Mouse (Mus musculus) heart, embryonic 15.5 days (tissue): ENCODE data around the gene Ercc8. TPM values are rescaled to one million over a fixed set of nuclear protein-coding genes. Genes with fewer than 3 reads are reported as not detected.

Experiments used
- ATAC-seq: fragments of 200-750 bp; cut with Nextera tagmentation; replicated peaks from 2 replicates; pipeline ENCODE4 v1.8.0; 2017; ENCODE audit warnings: low read depth, moderate TSS enrichment; ENCODE audit not compliant: insufficient number of reproducible peaks, insufficient read depth, low FRiP score
- H3K27ac ChIP-seq: fragments of 300-500 bp; sonication (generic); 2 replicates; pipeline ENCODE4 v1.5.1; 2015; ENCODE audit warnings: mild to moderate bottlenecking, inconsistent platforms
- H3K27me3 ChIP-seq: fragments of 300-500 bp; sonication (generic); 2 replicates; pipeline ENCODE4 v1.6.1; 2015; ENCODE audit warnings: inconsistent platforms
- H3K36me3 ChIP-seq: fragments of 300-500 bp; sonication (generic); 2 replicates; pipeline ENCODE4 v1.6.1; 2015; ENCODE audit warnings: mild to moderate bottlenecking, inconsistent platforms
- H3K4me1 ChIP-seq: fragments of 300-500 bp; sonication (generic); replicated peaks from 2 replicates; pipeline ENCODE4 v1.6.1; 2015; ENCODE audit warnings: inconsistent platforms
- H3K4me2 ChIP-seq: fragments of 300-500 bp; sonication (generic); 2 replicates; pipeline ENCODE4 v1.6.1; 2015; ENCODE audit warnings: inconsistent platforms, mild to moderate bottlenecking, moderate library complexity
- H3K4me3 ChIP-seq: fragments of 300-500 bp; sonication (generic); 2 replicates; pipeline ENCODE4 v1.5.1; 2015; ENCODE audit warnings: mild to moderate bottlenecking, inconsistent platforms
- H3K9ac ChIP-seq: fragments of 300-500 bp; sonication (generic); 2 replicates; pipeline ENCODE4 v1.6.1; 2015; ENCODE audit warnings: mild to moderate bottlenecking, inconsistent platforms
- H3K9me3 ChIP-seq: fragments of 300-500 bp; sonication (generic); replicated peaks from 2 replicates; pipeline ENCODE4 v1.6.1; 2016; ENCODE audit warnings: inconsistent platforms
- WGBS: fragments of 180-500 bp; shearing (Covaris S2); methylation state at CpG from one replicate; pipeline ENCODE4 v1.1.7; 2015; ENCODE audit warnings: mixed read lengths; 5-methylcytosine and 5-hydroxymethylcytosine counted together
- polyA plus RNA-seq: library from polyadenylated mRNA; unstranded; fragments of >200 nt; fragmentation: Nextera tagmentation; extraction: Ambion mirVana; gene quantifications from 2 replicates; pipeline ENCODE4 v1.2.1, GENCODE M21; 2015

The Ercc8 gene
- polyA plus RNA-seq, 1 experiment from 2014 or later = 9.3 TPM

DNA sequence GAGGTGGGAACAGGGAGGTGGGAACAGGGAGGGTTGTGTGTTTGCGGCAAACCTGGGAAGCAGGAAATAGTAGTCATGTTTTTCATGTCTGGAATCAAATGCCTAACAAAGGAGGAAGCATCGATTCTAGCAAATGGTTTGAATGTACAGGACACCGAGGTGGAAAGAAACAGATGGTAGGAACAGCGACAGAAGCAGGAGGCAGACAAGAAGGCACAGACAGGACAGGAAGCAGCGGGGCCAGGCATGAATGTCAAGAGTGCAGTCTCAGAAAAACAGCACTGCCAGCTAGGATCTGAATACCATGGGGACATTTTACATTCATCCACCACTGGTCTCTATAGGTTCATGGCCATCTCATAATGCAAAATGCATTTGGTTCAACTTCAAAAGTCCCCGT is 36.9 kb downstream of the Ercc8 start:
- no peak overlapping the region for H3K4me3 ChIP-seq
- no peaks in the 10 kb centered on the region for H3K27me3 ChIP-seq
- no peak overlapping the region for H3K9ac ChIP-seq
- H3K27ac ChIP-seq = no peak overlapping the region
- H3K36me3 ChIP-seq = no peaks in the 10 kb centered on the region
- ATAC-seq = no peak
- 78% methylated on average over 6 of the region's 6 CpGs for WGBS
- no peak overlapping the region for H3K4me2 ChIP-seq
- H3K9me3 ChIP-seq = no peaks in the 10 kb centered on the region
- H3K4me1 ChIP-seq = no peaks in the 10 kb centered on the region

DNA sequence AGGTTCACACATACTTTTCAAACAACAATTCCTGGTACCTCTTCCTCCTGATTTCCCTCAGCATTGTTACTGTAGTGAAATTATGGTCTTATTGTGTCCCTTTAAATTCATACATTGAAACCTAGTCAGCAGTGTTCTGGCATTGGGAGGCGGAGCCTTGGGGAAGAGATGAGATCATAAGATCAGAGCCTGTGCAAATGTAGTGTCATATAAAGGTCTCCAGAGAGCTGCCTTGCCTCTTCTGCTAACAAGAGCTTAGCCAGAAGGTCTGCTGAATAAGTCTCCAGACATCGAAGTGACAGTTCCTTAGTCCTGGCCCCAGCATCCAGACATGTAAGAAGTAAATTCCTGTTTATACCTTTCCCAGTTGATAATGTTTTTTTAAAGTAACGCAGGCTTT is 46.3 kb downstream of the Ercc8 start:
- no peaks in the 10 kb centered on the region; the same call in 1 of the 2 replicates for H3K4me1 ChIP-seq
- no peak overlapping the region for H3K27ac ChIP-seq
- H3K4me3 ChIP-seq = no peak overlapping the region
- 82% methylated on average over 3 of the region's 3 CpGs for WGBS
- no peaks in the 10 kb centered on the region for H3K27me3 ChIP-seq
- no peaks in the 10 kb centered on the region for H3K36me3 ChIP-seq
- H3K9me3 ChIP-seq = no peaks in the 10 kb centered on the region
- H3K9ac ChIP-seq = no peak overlapping the region
- no peak overlapping the region for H3K4me2 ChIP-seq
- ATAC-seq = no peak

DNA sequence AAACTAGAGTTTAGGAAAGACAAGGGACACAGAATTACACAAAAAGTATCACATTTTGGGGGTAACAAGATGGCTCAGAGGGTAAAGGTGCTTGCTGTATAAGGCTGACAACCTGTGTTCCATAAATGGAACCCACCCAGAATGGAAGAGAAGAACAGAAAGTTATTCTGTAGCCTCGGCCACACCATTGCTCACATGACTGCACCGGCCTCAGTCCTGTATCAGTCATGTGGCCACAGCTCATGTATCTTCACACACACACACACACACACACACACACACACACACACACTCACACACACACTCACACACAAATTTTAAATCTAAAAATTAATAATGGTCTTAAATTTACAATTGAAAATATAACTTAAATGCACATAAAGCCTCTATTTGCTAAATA is 48.9 kb downstream of the Ercc8 start:
- Histone ChIP-seq H3K9me3 (no peaks in the 10 kb centered on the region), H3K27me3 (peaks cover 6% of the 10 kb centered on the region), H3K4me2 (no peak overlapping the region), H3K36me3 (no peaks in the 10 kb centered on the region), H3K9ac (no peak overlapping the region), H3K4me1 (no peaks in the 10 kb centered on the region; the same call in 1 of the 2 replicates), H3K27ac (no peak overlapping the region), H3K4me3 (no peak overlapping the region)
- ATAC-seq = no peak
- 83% methylated on average over 2 of the region's 2 CpGs for WGBS

DNA sequence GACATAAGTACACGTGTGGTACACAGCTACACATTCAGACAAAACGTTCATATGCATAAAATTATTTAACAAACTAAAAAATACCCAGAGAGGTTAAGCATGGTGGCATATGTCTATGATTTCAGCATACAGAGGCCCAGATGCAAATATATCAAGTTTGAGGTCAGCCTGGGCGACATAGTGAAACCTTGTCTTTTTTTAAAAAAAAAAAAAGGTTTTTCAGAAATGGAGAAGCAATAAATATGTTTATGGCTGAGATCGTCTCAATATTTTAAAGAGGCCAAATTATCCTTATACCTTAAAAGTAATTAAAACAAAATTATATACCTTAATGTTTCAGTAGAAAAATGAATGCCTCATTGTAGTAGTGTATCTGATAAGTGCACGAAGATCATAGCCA is 49.6 kb downstream of the Ercc8 start:
- Histone ChIP-seq H3K4me3 (no peak overlapping the region), H3K4me1 (no peaks in the 10 kb centered on the region; the same call in 1 of the 2 replicates), H3K4me2 (no peak overlapping the region), H3K27ac (no peak overlapping the region), H3K9ac (no peak overlapping the region), H3K36me3 (no peaks in the 10 kb centered on the region), H3K9me3 (no peaks in the 10 kb centered on the region), H3K27me3 (peaks cover 10% of the 10 kb centered on the region)
- 67% methylated on average over 5 of the region's 5 CpGs for WGBS
- ATAC-seq = no peak

DNA sequence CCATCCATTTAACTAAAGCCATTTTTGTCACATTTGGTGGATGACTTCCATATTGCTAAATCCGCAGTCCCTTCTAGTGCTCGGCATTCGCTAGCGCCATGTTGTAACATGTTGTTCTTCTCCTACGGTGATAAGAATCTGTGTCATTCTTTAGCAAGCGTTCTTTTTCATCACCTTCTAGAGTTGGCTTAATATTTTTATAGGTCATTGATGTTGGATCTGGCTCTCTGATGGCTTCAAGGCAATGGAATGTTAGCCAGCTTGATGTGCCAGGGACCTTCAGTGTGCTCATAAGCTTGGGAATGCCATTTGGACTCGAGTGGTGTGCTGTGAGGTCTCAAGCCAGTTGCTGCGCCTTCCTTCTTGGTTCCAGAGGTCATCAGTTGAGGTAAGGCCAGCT is 52.4 kb downstream of the Ercc8 start:
- Histone ChIP-seq H3K4me3 (no peak overlapping the region), H3K9ac (no peak overlapping the region), H3K27ac (no peak overlapping the region), H3K27me3 (peaks cover 36% of the 10 kb centered on the region), H3K4me2 (no peak overlapping the region), H3K4me1 (peaks cover 11% of the 10 kb centered on the region; the same call in 1 of the 2 replicates), H3K36me3 (no peaks in the 10 kb centered on the region), H3K9me3 (no peaks in the 10 kb centered on the region)
- ATAC-seq = no peak
- 84% methylated on average over 8 of the region's 8 CpGs for WGBS

DNA sequence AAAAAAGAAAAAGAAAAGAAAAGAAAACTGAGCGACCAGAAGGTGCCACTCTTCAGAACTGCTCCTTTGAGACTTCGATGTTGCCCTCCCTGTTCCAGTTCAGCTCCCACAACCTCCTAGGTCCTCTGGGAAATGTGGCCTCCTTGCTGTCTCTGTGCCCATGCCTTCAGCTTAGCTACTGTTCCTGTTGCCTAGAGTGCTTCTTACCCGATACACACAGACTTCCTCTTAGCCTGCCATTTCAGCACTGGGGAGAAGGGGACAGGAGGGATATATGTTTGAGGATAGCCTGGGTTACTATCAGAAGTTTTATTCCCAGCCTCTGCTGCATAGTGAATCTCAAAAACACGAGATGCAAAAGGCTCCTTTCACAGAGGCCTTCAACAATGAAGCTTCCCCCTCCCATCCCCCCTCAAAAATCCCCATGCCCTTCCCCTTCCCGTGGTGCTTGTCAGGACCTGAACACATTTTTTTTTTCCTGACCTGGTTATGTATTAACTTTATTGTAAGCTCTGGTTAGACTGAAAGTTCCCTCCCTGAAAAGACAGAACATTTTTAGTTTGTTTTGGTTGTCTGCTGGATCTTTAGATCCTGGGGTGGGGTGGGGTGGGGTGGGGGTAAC is 54.0 kb downstream of the Ercc8 start:
- 54% methylated on average over 5 of the region's 5 CpGs for WGBS
- H3K36me3 ChIP-seq = no peaks in the 10 kb centered on the region
- H3K9me3 ChIP-seq = no peaks in the 10 kb centered on the region
- ATAC-seq = no peak
- no peak overlapping the region for H3K9ac ChIP-seq
- no peak overlapping the region for H3K4me2 ChIP-seq
- no peak overlapping the region for H3K4me3 ChIP-seq
- H3K27me3 ChIP-seq = peaks cover 49% of the 10 kb centered on the region
- no peak overlapping the region for H3K27ac ChIP-seq
- H3K4me1 ChIP-seq = peaks cover 11% of the 10 kb centered on the region; the same call in 1 of the 2 replicates

DNA sequence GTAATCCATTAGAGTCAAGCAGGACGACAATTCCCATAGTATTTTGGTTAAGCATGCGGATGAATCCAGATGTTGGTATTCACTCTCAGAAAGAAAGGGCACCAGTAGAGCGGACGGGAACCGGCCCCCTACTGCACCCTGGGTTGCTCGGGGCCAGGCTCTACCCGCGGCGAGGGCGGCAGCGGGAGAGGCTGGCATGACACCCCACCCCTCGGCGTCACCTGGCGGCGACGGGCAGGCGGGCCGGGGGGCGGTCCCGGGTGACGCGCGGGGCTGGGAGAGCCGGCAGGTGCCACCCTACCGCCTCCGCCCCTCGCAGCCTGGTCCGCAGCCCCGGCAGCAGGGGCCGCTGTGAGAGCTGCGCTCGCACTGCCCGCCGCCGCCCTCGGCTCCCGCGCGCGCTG is 55.6 kb downstream of the Ercc8 start, which contains the start of gene Elovl7:
Gene Elovl7, plus strand, starts transcription at position 324 of the 404 bp plus-strand sequence.
- H3K4me2 ChIP-seq = peak within 1 kb of the TSS; percentile 100
- H3K36me3 ChIP-seq = no peaks in the 10 kb centered on the region
- WGBS = under 1% methylated on average over 38 of the region's 40 CpGs
- peak within 1 kb of the TSS; percentile 64 for H3K9ac ChIP-seq
- H3K27me3 ChIP-seq = peaks cover 60% of the 10 kb centered on the region
- no peaks in the 10 kb centered on the region for H3K9me3 ChIP-seq
- peaks cover 11% of the 10 kb centered on the region; the same call in 1 of the 2 replicates for H3K4me1 ChIP-seq
- peak within 1 kb of the TSS; percentile 73 for H3K4me3 ChIP-seq
- peak; percentile 86 for ATAC-seq
- H3K27ac ChIP-seq = no peak within 1 kb of the TSS

DNA sequence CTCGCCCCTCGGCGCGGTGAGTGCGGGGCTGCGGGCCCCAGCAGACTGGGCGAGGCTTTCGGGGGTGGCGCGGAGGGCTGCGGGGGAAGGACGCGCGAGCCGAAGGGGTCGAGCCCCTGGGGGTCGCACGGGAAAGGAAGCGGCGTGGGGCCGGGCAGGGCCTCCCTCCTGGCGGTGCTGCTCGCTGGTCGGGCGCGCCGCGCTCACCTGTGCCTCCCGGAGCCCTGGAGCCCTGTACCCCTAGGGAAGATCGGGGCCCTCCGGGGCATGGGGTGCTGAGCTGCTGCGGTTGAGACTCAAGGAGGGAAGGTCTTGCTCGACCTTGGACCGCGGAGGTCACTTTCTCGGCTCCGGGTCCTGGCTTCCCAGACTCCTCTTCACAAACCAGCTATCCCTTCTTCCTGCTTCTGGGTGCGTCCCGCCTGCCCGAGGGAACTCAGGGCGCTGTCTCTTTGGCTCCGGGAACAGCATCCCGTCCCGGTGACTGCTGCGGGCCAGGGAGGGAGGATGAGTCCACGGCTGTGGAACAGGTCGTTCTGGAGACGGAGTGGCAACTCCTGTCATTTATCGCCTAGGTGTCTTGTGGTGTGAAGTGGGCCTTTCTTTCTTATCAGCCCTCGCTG is 56.1 kb downstream of the Ercc8 start:
- Histone ChIP-seq H3K9me3 (no peaks in the 10 kb centered on the region), H3K36me3 (no peaks in the 10 kb centered on the region), H3K27me3 (peaks cover 65% of the 10 kb centered on the region), H3K4me3 (peak overlapping the region; percentile 73), H3K9ac (peak overlapping the region; percentile 64), H3K27ac (no peak overlapping the region), H3K4me2 (peak overlapping the region; percentile 100), H3K4me1 (peaks cover 11% of the 10 kb centered on the region; the same call in 1 of the 2 replicates)
- no peak; the same call in 1 of the 2 replicates for ATAC-seq
- under 1% methylated on average over 38 of the region's 50 CpGs for WGBS

DNA sequence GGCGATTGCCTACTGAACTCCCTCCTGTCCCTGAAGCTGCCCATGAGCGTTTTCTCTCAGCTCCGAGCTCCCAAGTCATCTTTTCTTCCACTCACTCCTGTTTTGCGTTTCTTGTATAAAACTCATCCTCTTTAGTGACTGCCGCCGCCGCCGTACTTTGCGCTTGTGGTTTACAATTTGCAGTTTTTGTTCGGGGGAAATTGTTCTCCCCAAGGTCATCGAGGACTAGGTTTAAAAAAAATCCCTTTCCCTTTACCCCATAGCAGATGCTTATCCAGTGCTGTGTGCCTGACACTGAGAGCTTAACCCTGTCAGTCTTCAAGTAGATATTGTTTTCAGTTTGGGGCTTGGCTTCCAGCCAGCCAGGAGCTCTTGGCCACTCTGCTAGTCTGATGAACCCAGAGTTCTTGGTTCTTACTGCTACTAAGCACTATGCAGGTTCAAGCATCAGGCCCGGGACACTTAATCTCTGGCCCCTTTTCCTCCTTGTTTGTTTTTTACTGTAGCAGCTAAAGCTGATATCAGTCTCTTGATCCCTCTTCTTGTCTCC is 56.8 kb downstream of the Ercc8 start:
- Histone ChIP-seq H3K27ac (no peak overlapping the region), H3K9me3 (no peaks in the 10 kb centered on the region), H3K4me2 (peak overlapping the region; percentile 100), H3K4me3 (peak overlapping the region; percentile 73), H3K27me3 (peaks cover 69% of the 10 kb centered on the region), H3K36me3 (no peaks in the 10 kb centered on the region), H3K9ac (0 out of 2 replicates have a peak overlapping the region, but pooled peaks have one; percentile 64), H3K4me1 (peaks cover 11% of the 10 kb centered on the region; the same call in 1 of the 2 replicates)
- ATAC-seq = no peak
- WGBS = 3% methylated on average over 12 of the region's 12 CpGs

DNA sequence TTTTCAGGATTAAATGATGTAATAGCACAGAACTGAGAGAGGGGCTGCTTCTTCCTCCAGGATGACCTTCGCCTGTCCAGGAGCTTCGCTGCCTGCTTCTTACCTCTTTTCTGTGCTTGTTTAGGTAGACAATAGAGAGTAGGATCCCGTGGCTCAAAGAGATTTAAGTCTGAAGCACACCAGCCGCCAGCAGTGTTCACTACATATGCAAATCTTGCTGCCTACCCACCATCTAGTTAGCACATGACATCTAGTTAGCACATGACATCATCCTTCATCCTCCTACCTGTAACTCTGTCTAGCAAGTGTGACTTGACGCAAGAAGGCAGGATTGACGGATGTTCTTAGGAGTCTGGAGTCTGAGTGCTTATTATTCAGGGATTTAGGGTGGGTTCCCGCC is 61.2 kb downstream of the Ercc8 start:
- no peak for ATAC-seq
- 80% methylated on average over 7 of the region's 7 CpGs for WGBS
- peaks cover 42% of the 10 kb centered on the region for H3K27me3 ChIP-seq

DNA sequence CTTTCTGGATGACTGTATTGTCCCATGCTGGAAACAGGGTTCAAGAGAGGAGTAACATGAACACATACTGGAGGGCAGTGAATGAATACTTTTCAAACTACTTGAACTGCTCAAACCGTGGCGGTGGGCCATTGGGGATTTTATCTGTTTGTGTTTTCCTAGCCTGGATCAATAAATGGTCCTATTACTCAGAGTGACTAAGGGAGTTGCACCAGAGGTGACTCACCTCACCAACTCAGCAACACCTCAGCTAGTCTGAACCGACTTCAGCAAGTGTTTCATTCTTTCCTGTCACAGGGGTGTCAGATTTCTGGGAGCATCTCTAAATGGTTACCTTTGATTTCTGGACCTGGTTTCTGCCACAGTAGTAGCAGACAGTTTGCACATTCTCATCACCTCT is 70.7 kb downstream of the Ercc8 start:
- Histone ChIP-seq H3K4me2 (no peak overlapping the region), H3K27ac (no peak overlapping the region), H3K4me3 (no peak overlapping the region), H3K36me3 (no peaks in the 10 kb centered on the region), H3K4me1 (no peaks in the 10 kb centered on the region), H3K9ac (no peak overlapping the region), H3K27me3 (peaks cover 2% of the 10 kb centered on the region; the same call in 1 of the 2 replicates), H3K9me3 (no peaks in the 10 kb centered on the region)
- no peak for ATAC-seq
- 63% methylated on average over 3 of the region's 3 CpGs for WGBS

More for the DNA sequence above, 61.2 kb downstream of the Ercc8 start:
- Histone ChIP-seq H3K4me1 (peaks cover 6% of the 10 kb centered on the region; the same call in 1 of the 2 replicates), H3K36me3 (no peaks in the 10 kb centered on the region), H3K4me3 (no peak overlapping the region), H3K4me2 (no peak overlapping the region), H3K9ac (no peak overlapping the region), H3K9me3 (no peaks in the 10 kb centered on the region), H3K27ac (no peak overlapping the region)
